Mouse (Mus musculus) frontal cortex, postnatal 36 days (tissue): ENCODE measurements around the gene Bmp7.

Source experiments
- DNase-seq, 2 experiments: peaks; one replicate each; pipeline ENCODE4 v3.0.0; 2022; ENCODE audit warnings: low spot score in 2 of 2

Gene Bmp7

GRCm38 (mm10) chr2:172949051-172949450, 8.9 kb upstream of the Bmp7 start:
- DNase-seq = no peak

- DNase-seq = no peak
Measured at GRCm38 (mm10) chr2:172940799-172941163, 660 bp upstream of the Bmp7 start.

GRCm38 (mm10) chr2:172939639-172940002, 500 bp downstream of the Bmp7 start:
- no peak for DNase-seq

- peak in 1 of 2 experiments; percentile 5 for DNase-seq
Measured at GRCm38 (mm10) chr2:172938761-172939638, 1.1 kb downstream of the Bmp7 start.

DNA sequence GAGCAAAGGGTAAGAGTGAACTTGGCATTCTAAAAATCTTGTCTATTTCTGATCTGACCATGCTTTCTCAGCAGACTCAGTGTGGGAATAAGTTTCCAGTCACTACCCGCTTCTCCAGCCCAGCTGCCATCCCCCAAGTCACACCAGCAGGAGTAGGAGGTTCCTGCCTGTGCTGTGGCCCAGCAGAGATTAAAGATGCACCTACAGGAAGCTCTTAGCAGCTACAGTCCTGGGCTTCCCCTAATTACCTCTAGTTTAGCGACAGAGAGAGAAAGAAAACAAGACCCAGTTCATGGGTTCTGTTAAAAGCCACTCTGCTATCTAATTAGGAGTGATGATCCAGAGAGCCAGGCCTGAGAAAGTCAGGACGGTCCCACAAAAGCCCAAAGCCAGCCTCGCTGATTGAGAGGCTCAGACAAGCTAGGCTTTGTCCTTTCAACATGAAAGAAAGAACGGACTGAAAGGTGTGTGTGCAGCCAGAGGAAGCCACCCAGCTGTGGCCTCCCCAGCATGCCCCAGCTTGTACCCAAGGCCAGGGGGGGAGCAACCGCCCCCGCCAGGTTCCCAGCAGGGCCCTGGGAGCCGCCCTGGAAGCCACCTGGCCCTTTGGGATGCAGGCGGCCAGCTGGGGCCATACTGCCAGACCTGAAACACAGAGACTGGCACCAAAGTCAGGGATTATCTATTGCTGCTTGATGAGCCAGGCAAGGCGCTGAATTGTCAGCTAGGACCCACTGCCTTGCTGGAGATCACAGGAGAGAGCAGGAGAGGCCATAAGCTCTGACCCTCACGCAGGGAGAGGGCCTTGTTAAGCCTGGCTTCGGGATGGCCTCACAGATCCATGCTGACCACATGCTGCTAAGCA, 2.6 kb downstream of the Bmp7 start:
- DNase-seq = no peak

DNA sequence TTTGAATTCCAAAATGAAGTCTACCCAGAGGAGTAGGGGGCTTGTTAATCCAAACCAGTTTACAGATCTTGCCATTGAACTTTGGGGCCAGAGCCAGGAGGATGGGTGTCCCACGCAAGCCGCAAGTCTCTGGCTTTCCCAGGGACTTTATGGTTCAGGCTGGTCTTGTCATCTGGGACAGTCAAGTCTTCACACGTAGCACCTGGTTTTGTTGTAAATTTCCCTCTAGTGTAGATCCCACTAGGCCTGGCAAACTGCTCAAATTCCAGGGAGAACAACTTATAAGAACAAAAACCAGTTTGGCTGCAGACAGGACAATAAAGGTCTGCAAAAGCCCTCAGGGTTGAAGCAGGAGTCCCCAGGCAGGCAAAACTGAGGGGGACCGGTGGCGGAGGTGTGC, 3.3 kb downstream of the Bmp7 start:
- no peak for DNase-seq

DNA sequence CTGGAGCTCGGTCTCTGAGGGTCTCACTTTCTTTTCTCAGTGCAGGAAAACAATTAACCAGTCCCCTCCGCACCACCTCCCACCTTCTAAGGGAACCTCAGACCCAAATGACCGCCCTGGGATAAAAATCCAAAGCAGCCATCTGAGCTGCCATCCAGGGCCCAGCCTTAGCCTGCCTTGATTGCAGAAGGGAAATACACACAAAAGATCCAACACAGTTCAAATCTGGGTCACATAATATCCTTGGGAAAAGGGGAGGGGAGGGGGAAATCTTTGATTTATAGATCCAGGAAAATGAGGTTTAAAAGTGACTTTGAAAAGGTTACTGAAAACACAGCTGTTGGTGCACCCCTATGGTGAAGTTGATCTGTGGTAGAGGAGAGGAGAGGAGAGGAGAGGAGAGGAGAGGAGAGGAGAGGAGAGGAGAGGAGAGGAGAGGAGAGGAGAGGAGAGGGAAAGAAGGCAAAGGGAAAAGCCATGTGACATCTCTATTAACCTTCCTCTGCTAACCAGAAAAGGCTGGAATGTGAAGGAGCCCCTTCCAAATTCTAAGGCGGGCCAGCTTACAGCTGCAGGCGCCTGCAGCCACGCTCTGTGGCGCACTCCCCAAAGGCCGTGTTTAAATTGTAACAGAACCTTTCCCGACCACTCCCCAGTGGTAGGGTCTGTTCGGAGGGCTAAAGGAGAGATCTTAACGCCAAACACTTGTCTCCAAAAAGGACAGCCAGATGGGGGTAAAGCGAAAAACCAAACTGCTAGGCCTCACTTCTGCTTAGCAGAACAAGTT, 4.2 kb downstream of the Bmp7 start:
- DNase-seq = no peak

DNA sequence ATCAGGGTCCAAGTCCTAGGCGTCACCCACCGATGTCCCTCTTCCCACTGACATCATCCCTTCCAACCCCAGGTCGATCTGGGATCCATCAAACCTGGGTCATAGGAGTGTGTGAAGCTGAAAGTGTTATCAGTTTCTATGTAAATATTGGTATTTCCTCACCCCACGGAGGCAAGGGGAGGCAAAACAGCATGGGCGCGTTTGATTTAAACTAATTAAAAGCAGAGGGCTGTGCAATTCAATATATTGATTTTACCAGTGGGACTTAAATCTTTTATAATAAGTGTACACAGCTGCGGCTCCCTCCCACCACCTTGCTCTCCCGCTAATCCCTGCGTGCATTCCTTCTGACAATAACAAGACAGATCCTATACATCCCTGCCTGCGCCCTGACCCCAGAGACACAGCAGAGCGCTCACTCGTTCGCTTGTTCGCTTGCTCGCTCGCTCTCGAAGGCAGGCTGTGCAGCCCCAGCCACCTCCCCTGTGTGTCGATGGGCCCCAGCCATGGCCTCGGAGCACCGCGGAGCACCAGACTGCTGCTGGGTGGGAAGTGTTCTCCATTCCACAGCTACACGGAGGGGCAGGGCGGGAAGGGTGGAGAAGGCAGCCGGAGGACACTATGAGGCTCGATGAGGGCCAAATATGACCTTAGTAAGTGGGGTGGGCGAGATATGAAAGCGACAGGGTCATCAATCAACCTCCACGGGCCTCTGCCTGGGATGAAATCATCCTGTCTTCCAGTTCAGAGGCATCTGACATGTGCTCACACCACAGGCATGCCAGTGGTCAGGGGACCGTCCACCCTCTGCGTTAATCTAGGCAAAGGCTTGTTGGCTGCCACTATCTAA, 5.0 kb downstream of the Bmp7 start:
- DNase-seq = no peak

- no peak for DNase-seq
Measured at GRCm38 (mm10) chr2:172934420-172934788, 5.7 kb downstream of the Bmp7 start.

DNA sequence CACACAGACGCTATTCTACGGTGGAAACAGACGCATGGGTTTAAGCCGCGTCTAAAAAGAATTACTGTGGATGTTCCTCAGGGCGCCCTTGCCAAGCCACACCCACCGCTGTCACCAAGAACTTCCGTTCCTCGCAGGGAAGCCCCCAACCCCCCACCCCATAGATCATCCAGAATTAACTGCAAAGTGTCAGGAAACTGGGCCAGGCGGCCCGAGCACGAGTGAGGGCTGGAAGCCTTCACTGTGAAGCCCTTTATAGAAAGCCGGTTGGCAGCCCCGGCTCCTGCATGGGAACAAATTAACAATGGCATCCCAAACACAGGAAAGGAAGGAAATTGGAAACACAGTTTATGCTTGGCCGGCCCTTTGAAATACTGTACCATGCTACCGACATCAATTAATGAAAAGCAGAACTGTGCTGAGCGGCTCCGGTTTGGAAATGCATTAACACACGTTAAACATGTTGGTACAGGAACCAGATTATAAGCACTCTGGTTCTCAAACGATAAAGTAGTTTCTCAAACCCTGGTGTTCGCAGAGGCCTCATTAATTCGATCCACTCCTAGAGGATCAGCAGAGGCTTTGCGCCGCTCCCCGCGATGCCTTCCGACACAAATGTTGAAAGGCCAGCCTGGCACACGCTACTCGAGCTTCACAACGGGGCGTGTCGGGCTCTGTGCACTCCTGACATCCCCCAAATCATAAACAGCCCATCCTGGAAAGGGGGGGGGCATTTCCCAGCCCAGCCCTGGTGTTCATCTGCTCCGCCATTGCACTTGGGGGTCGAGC, 6.3 kb downstream of the Bmp7 start:
- peak in 1 of 2 experiments; percentile 20 for DNase-seq

DNA sequence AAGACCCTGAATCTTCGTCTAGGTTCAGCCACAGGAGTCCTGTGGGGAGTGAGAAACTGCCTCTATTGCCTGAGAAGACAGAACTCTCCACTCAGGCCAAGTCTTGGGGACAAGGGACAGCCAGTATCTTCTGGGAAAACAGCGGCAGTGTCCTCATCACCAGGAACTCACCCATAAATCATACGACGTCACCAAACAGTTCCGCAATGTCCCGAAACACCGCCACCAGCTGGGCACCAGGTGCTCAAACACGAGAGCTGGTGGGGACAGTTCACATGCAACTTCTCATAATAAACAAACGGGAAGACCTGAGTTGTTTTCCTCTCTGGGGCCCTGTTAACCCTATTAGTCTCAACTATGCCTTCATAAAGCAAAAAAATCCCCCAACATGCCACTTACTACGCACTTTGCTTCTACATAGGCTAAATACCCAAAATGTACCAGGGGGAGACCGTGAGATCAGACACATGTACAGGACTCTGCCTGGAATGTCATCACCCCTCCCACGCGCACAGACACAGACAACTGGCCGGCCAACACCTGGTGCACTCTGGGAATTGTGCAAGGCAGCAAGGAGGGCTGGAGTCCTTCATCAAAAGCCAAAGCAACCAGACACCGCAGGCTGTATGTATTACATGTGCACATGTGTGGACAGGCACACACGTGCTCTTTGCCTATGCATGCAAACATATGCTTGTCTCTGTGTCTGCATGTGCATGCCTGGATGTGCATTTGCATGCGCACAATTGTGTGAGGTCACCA, 8.8 kb downstream of the Bmp7 start:
- no peak for DNase-seq

- DNase-seq = no peak
Measured at GRCm38 (mm10) chr2:172929905-172930436, 10.2 kb downstream of the Bmp7 start.

DNA sequence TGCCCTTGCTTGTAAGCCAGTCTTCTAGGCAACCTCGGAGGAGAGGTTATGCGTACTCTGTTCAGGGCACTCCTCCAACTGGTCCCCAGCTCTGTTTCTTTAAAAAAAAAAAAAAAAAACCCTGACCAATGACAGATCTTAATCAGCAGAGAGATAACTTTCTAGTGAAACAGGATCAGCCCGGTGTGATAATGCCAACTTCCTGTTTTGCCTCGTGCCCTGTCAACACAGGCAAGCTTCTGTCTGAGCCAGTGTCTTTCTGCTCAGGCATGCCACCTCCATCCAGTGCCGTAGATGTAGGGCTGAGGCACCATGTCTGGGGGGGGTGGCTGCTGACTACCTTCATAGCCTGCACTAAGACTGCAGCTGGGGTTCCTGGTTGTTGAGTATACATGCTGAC, 12.5 kb downstream of the Bmp7 start:
- no peak for DNase-seq

GRCm38 (mm10) chr2:172926311-172926710, 13.8 kb downstream of the Bmp7 start:
- no peak for DNase-seq

DNA sequence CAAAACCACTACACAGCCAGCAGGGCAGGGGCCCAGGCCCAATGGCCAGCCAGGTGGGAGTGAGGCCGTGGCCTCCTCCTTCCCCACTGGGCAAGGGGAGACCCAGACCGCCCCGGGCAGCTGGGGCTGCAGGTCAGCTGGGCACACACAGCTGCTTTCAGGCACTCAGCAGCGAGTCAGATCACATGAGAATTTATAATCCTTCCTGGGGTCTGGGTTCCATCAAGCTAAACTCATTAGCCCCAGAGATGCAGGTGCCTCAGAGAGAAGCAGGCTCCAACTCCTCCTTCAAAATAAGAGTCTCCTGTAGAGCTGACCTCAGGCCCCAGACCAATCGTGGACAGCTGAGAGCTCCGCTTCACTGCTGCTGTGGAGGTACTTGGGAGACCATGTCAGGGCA, 15.2 kb downstream of the Bmp7 start:
- DNase-seq = no peak

GRCm38 (mm10) chr2:172923198-172923597, 16.9 kb downstream of the Bmp7 start:
- DNase-seq = no peak

GRCm38 (mm10) chr2:172922597-172922996, 17.5 kb downstream of the Bmp7 start:
- DNase-seq = no peak

- no peak for DNase-seq
Measured at GRCm38 (mm10) chr2:172914018-172914417, 26.1 kb downstream of the Bmp7 start.

DNA sequence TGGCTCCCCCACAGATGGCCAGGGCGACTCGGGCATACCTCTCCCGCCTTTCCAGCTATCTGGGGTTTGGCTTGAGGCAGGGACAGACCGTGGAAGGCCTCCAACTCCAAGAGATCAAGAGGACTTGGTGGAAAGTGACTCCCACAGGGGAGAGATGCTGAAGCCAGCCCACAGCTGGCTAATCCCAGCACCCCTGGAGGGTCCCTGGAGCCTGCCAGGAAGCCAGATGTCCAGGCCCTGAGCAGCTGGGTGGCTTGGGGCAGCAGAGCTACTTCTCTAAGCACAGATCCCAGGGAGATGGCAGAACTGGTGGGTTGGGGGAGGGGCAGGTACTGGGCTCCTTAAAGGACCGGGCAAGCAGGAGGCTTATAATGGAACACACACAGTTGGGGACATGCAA, 28.4 kb downstream of the Bmp7 start:
- no peak for DNase-seq
